Mouse (Mus musculus) CH12F3 (cell line): Measurements from ENCODE around the gene Inpp1.
"Not testable (repeated sequence)": the region's sequence is repeated elsewhere in the genome, so short reads cannot be mapped to it uniquely, and the experiment has no call there.

Source experiments
- in situ Hi-C: fragments of 300-500 bp; cut with MboI; formaldehyde crosslinking; loops from 2 replicates; pipeline ENCODE4 v1.14.3; 2020; ENCODE audit warnings: low sequenced_read_pairs

Gene Inpp1

GRCm38 (mm10) chr1:52816910-52817812 lies at the start of gene Inpp1:
Inpp1 (minus strand) TSS chr1:52817688.
- in situ Hi-C loops = no loop called here

GRCm38 (mm10) chr1:52866007-52866406 lies 48.5 kb upstream of the Inpp1 start:
- in situ Hi-C loops = no loop called here

DNA sequence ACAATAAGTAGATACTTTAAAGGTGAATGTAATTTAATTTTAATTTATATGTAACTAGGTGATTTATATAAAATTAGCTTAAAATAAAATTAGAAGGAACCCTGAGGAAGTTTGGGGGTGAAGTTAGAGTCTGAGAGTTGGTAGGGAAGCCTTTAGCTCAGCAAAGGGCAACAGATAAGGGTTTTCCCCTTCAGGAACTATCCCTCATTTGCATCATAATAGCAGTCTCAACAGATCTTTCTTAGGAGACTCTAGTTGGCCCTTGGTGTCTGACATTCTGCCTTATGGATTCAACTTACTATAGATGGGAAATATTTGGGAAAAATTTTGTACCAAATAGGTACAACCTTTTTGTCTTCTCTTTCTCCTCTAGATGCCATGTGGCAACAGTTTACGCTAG lies 46.7 kb upstream of the Inpp1 start:
- in situ Hi-C loops = no loop called here

DNA sequence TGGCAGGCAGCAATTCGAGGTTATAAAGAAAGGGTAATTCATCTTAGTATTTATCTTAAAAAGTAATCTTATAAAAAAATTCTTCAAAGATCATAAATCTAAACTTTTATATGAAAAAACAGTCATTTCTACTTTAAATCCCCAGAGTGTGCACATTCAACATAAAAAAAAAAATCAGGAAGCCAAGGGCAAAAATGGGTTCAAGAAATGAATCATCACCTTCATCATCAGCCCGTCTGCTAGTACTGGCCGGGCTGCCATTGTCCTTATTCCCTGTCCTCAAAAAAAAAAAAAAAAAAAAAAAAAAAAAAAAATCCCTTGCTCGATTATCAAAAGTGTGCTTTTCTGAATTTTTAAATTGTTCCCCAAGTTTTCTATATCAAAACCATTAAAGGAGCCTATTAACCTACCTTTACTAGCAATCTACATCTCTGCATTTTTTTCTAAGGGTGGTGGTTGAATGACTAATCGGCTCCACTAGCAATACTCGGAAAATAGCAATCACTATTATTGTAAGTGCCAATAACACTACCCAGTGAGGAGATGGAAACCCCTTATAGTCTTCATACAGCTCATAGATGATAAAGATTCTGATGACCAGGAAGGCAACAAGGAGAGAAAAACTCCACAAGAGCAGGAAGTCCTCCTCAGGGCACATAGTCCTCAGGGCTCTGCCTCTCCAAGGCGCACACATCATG lies 38.6 kb upstream of the Inpp1 start:
- in situ Hi-C loops = no loop called here

- in situ Hi-C loops = not testable (repeated sequence)
Observed at GRCm38 (mm10) chr1:52854029-52854428, 36.5 kb upstream of the Inpp1 start.

DNA sequence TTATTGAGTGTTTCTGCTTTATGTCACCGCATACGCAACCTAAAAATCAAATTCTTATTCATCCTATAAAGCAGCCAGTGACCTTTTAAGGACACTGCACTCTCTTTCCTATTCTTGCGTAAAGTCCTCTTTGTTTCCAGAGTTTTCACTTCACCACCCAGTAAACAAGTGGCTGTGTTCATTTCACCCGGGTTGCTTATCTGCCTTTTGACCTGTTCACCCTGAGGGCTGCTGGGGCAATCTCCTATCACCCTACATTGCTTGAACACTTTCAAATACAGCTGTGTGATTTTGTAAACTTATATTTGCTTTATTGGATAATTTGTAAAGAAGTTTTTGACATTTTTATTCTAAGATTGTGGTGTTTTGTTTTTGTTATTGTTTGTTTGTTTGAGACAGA lies 31.9 kb upstream of the Inpp1 start:
- in situ Hi-C loops = no loop called here

DNA sequence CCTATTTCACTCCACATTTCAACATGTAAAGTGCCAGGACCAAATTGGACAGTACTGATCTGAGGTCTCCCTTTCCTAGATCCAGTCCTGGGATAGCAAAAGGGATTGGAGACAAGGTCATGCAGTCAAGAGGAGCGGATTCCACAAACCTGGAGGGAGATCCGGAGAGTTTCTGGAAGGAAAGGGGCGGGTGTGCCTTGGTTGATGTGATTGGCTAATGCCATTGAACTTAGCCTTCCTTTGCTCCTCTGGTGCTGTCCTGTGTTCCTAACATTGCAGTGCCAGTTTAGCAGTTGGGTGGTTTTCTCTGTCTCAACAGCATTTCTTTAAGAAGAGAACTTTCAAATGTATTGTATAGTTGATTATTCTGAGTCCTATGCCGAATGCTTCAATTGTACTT lies 29.1 kb upstream of the Inpp1 start:
- in situ Hi-C loops = no loop called here

GRCm38 (mm10) chr1:52844782-52845665 lies 27.5 kb upstream of the Inpp1 start, which contains the start of gene Hibch:
Hibch (plus strand) TSS chr1:52844929.
- in situ Hi-C loops = no loop called here

DNA sequence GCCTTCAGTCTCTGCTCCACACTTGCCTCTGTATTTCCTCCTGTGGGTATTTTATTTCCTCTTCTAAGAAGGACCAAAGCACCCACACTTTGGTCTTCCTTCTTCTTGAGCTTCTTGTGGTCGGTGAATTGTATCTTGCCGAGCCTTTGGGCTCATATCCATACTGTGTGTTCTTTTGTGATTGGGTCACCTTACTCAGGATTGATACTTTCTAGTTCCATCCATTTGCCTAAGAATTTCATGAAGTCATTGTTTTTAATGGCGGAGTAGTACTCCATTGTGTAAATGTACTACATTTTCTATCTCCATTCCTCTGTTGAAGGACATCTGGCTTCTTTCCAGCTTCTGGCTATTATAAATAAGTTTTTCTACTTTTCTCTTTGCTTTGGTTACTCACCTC lies 26.9 kb upstream of the Inpp1 start:
- in situ Hi-C loops = no loop called here

GRCm38 (mm10) chr1:52839099-52839498 lies 21.6 kb upstream of the Inpp1 start:
- in situ Hi-C loops = no loop called here

GRCm38 (mm10) chr1:52817813-52818147 lies 292 bp upstream of the Inpp1 start:
- in situ Hi-C loops = no loop called here

DNA sequence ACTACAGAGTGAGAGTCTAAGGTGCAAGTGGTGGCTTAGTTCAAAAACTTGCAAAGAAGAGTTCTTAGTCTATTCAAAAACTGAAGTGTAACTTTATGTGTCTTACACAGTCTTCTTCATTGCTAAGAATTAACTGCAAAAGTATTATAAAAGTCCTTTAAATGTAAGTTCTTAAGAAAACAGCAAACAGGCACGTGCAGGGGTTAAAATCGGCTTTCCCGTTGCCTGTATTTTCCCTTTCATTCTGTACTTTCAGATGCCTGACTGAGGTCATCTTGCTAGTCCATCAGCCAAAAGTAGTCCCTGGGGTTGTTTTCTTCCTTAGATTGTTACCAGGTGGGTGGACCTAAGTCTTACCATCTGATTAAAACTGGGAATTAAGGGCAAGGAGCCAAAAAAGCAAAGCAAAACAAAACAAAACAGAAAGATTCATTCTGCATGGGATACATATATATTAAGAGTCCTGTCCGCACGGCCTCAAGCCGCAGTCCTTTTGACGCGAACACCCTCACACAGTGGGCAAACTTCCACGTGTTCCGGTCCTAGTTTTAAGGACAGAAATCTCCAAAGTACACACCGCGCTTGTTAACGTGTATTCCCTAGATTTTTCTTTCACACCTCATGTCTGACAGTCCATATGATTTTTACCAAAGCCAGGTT lies 1.1 kb downstream of the Inpp1 start:
- in situ Hi-C loops = no loop called here

DNA sequence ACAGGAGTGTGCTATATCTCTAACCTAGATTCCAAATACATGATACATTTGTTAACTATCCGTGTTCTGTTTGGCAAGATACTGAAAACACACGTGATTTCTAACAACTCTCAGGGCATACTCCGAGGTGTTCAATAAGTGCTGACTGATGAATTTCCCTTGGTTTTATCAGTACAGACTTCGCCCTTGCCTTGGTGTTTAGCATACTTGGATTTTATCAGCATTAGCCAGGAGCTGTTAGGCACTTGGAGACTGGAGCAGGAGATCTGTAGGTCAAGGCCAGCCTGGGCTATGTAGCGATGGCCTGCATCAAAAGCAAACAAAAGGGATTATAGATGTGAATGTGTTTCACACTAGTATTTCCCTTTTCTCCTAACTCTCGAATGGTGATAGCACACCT lies 9.0 kb downstream of the Inpp1 start:
- in situ Hi-C loops = no loop called here

DNA sequence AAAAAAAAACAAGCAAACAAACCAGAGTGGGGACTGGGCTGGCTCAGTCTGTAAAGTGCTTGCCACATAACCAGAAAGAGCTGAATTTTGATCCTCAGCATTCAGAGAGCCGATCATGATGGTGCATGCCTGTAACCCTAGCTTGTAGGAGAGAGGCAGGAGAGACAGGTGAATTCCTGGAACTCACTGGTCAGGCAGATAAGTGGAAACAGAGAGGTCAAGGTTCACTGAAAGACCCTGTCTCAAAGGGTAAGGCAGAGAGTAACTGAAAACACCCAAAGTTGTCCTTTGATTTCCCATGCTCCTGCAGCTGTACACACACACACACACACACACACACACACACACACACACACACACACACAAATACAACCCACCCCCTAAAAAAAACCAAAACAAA lies 12.4 kb downstream of the Inpp1 start:
- in situ Hi-C loops = no loop called here

DNA sequence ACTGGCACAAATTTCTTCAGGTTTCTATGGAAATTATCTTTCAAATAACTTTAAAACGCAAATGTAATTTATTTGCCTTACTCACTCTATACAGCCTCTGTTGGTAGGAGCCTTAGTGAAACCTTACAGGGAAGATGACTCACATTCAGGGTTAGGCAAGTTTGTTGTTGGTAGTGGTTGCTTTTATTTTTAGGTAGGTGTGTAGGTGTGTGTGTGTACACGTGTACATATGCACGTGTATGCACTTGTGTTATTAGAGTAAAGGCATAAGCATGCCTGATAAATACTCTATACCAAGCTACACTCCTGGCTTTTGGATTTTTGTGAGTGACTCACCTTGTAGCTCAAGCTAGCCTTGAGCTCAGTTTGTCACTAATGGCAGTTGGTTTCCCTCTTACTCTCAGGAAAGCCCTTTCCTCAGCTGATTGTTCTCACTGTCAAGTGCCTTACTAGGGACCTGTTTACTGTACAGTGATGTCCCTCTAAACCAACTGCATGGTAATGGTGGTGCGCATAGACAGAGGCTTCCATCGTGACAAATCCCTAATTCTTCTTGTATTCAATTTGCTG lies 15.0 kb downstream of the Inpp1 start:
- in situ Hi-C loops = no loop called here

DNA sequence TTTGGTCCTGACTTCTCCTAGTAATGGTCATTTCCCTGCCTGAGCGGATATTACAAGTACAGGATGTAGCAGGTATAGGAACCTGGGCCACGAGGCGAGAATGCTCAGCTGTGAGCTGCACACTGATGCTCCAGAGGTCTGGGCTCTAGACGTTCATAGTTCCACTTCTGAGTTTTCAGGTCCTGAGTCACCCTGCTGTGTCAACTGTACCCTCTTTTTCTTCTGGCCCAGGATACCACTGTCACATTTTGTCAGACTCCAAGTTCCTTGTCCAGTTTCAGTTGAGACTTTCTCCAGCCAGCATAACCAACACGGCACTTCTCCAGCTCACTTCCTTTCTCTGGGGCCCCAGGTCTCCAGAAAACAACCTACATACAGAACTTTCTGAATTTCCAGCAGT lies 15.8 kb downstream of the Inpp1 start:
- in situ Hi-C loops = no loop called here

DNA sequence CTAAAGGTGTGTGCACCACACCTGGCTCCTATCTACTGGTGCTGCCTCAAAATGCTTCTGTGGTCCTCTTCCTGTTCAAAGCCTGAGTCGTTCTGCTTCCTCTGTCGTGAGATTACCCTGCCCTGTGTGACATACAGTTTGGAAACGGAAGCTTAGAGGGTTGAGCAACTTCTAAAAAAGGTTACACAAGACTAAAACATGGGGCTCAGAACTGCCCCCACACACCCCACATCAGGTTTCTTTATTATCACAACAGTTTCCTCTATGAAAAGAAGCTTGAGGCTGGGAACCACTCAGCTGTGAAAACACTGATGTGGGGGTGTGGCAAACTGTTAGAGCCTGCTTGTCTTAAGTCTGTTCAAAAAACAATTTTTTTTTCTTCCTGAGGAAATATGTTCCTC lies 17.1 kb downstream of the Inpp1 start:
- in situ Hi-C loops = no loop called here

GRCm38 (mm10) chr1:52799772-52800171 lies 17.7 kb downstream of the Inpp1 start:
- in situ Hi-C loops = no loop called here

DNA sequence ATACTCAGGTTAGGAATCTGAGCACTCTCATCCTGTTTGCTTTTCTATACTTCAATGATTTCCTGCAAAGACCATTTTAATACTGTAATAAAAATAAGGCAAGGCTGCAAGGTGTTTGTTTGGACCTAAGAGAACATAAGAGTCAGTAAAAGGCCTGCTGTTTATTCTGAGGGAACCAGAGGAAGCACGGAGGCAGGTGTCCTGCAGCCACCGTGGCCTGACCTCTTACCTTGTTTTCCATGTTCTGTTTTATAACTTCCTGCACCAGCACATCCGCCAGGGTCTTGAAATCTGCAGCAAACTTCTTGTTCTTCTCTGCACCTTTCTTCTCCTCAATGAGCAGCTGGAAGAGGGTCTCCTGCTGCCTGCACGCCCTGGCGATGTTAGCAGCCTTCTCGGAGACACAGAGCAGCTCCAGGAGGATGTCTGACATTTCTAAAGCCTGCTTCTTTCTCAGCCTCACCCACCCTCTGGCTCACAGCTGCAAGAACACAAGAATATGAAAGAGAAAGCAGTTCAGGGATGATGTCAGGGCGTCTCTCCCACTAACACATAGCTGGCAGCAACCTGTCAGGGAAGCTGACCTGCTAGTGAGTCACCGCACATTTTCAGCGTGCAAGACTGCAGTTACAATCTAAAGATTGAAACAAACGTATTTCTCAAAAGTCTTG lies 18.3 kb downstream of the Inpp1 start:
- in situ Hi-C loops = no loop called here

GRCm38 (mm10) chr1:52795927-52796326 lies 21.6 kb downstream of the Inpp1 start:
- in situ Hi-C loops = no loop called here
